Mouse (Mus musculus) frontal cortex, adult (tissue): ENCODE results near the gene Sema3f.

Experiments used
- ATAC-seq: cut with Nextera tagmentation; 2 replicates; pipeline ENCODE4 v1.9.2; 2017; ENCODE audit warnings: mild to moderate bottlenecking, moderate library complexity, mixed read lengths; ENCODE audit not compliant: low TSS enrichment

The Sema3f gene

GRCm38 (mm10) chr9:107660777-107661176 lies 49.5 kb downstream of the Sema3f start:
- no peak for ATAC-seq

DNA sequence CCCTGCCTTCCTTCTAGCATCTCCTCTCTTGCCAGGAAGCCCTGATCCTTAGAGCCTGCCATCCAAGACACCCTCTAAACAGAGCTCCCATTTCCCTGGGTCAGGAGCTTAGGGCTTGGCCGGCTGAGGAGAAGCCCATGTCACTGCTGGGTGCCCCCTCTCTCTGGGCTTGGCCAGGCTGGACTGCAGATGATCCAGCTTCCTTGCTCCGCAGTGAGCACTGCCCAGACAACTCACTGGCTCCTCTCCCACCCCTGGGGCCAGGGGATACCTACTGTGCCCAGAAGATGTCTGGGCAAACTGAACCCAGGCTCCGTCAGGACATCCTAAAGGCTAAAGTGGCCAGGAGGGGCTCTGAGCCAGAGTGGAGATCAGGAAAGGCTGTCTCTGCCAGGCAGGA lies 50.3 kb downstream of the Sema3f start:
- peak; percentile 21 for ATAC-seq

DNA sequence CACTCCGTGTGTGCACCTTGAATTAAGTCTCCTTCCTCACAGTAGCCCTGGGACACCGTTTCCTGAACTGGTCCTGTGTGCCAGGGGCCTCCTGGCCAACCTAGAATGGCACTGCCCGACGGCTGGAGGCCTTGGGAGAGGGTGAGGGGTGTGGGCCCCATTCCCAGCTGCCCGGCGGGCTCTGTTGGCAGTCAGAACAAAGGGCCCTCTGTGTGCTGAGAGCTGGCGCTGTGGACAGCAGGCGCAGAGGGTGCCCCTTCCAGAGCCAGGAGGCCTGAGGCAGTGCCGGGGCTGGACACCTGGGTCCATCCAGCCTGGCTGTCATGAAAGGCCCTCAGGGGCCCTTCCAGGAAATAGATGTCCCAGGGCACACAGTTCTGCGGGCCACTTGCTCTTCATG lies 50.7 kb downstream of the Sema3f start:
- ATAC-seq: peak; percentile 92

GRCm38 (mm10) chr9:107658096-107658495 lies 52.2 kb downstream of the Sema3f start:
- no peak for ATAC-seq

DNA sequence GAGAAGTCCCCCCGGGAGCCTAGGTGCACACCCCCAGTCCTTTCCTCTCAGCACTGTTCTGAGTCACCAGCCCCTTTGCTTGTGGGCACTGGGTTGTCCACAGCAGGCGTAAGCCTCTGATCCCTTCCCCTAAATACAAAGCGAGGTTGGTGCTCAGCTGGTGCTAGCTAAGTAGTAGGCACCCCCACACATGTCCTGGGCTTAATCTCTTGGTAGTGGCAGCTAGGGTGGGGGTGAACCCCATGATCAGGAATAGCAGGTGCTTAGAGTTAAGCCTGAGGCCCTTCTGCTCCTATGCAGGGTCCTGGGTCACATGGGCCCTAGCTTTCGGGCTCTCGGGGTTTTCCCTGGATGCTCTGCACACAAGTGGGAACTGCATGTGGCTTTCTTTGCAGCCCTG lies 53.1 kb downstream of the Sema3f start:
- no peak for ATAC-seq

DNA sequence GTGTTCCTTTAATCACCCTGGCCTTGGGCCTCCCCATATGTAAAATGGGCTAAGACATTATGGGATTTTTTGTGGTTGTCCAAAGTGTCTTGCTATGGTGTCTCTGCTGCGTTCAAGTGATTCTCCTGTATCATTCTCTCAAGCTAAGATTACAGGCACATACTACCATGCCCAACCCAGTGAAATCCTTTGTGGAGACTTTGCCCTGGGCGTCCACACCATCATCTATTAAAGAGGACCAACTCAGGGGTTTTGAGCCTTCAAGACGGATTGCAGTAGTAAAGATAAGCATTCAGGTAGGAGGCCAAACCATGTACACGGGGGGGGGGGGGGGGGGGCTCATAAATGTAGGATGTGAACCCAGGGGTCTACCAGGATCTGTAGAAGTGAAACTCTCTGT lies 55.7 kb downstream of the Sema3f start:
- no peak for ATAC-seq

GRCm38 (mm10) chr9:107653474-107653873 lies 56.8 kb downstream of the Sema3f start:
- ATAC-seq: no peak

GRCm38 (mm10) chr9:107650708-107651481 lies 59.4 kb downstream of the Sema3f start:
- peak; percentile 20; the same call in 1 of the 2 replicates for ATAC-seq

- ATAC-seq: 0 out of 2 replicates have a peak, but pooled peaks have one; percentile 51
Measured at GRCm38 (mm10) chr9:107650225-107650624, 60.0 kb downstream of the Sema3f start.

DNA sequence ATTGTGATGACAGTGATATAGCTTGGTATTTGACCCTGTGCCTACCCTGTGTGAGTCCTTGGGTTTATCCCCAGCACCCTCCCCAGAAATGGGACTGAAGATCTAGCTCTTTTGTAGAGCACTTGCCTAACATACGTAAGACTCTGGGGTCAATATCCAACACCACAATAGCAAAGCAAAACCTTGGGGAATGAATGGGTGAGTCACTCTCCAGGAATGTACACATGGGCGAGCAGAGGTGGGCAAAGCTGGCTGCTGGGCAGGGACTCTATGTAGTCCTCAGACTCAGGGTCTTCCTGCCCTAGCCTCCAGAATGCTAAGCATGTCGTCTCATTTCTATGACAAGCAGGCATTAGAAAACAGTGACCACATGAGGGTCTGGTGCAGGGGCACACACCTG lies 61.5 kb downstream of the Sema3f start:
- ATAC-seq: no peak

DNA sequence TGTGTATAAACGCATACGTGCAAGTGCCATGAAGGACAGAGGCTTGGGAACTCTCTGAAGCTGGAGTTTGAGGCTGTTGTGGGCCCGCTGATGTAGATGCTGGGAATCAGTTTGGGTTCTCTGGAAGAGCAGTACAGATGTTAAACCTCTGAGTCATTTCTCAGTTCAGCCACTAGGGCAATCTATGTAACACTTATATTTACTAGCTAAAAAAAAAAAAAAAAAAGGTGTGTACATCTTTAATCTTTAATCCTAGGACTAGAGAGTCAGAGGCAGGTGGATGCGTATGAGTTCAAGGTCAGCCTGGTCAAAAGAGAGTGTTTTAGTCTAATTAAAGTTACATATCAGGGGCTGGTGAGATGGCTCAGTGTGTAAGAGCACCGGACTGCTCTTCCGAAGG lies 63.3 kb downstream of the Sema3f start:
- ATAC-seq: no peak

DNA sequence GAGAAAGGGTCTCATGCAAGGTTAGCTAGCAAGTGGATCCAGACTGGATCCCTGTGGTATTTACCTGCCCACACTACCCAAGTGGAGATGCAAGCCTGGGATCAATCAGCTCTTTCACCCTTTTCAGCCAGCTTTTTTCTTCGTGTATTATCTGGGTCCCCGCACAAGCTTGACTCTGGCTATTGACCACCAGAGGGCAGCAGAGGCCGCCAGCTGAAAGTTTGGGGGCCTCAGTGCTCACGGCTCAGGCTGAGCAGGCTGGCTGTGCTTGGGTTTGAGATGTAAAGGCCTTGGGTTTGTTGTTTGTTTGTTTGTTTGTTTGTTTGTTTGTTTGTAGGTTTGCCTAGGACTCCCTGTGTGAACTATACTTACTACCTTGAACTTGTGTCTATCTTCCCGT lies 64.7 kb downstream of the Sema3f start:
- ATAC-seq: peak; percentile 74

- no peak for ATAC-seq
Measured at GRCm38 (mm10) chr9:107645153-107645510, 65.1 kb downstream of the Sema3f start.

DNA sequence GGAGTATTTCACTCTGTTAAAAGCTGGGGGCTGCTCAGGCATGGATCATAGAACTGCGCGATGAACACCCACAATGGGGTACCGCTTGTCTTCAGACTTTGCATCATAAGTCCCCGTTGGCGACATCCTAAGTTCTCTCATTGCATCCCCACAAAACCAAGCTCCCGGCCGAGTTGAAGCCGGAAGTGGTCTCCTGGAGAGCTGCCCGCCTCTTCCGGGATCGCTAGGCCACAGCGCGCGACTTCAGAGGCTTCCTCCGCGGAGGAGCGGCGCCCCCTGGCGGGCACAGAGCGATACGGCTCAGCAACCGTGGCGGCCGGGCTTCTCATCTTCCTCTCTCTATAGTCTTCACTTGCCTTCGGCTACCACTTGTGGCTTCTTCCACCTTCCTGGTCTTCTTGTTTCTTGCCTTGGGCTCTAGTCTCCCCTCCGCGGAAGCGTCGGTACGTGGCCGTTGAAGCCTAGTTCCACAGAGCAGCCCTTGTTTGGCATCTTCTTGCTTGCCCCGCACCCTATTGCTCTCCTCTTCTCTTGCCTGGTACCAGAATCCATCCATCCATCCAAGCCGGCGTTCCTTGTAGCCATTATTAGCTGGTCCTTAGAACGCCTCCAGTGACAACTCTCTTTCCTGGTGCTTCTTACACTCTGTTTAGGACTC lies 65.7 kb downstream of the Sema3f start:
- ATAC-seq: peak; percentile 87

DNA sequence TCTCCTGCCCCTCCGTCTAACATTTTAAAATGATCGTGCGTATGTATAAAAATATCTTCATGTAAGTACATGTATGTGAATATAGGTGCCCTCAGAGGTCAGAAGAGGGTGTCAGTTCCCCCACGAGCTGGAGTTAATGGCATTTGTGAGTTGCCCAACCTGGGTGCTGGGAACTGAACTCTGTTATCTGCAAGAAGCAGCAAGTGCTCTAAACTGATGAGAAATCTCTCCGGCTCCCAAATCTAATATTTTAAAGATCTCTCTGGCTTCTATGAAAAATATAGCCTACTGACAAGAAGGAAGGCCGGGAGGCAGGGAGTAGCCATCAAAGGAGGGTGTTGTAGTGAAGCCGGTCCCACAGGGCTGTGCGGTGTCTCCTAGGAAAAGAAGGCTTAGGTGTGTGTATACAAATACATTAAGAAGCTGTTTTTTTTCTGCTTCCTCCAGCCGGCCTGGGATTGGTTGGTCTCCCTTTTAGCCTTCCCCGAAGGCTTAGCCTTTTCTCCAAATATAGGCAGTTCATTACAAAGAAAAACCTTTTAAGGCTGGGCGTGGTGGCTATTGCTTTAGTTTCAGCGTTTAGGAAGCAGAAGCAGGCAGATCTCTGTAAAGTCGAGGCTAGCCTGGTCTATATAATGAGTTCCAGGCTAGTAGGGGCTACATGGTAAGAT lies 66.6 kb downstream of the Sema3f start:
- ATAC-seq: no peak

GRCm38 (mm10) chr9:107641666-107642065 lies 68.6 kb downstream of the Sema3f start:
- ATAC-seq: no peak

GRCm38 (mm10) chr9:107640257-107640772 lies 70.0 kb downstream of the Sema3f start:
- no peak for ATAC-seq

GRCm38 (mm10) chr9:107637070-107637469 lies 73.2 kb downstream of the Sema3f start:
- no peak for ATAC-seq

- ATAC-seq: peak; percentile 86
Measured at GRCm38 (mm10) chr9:107635279-107636028, 74.8 kb downstream of the Sema3f start, which contains the start of gene Gnai2. Gene Gnai2 (minus strand): TSS chr9:107635367.

- no peak for ATAC-seq
Measured at GRCm38 (mm10) chr9:107634406-107635278, 75.6 kb downstream of the Sema3f start.
